Mouse (Mus musculus): ENCODE measurements around the gene Mymx. TPM values are rescaled to one million over a fixed set of nuclear protein-coding genes. Genes with fewer than 3 reads are reported as not detected.
A peak's percentile ranks its signal among the peaks of the same experiment; 100 is the strongest.
"Not testable (repeated sequence)": the region's sequence is repeated elsewhere in the genome, so short reads cannot be mapped to it uniquely, and the experiment has no call there.

Gene Mymx
- polyA plus RNA-seq, 1 experiment from 2014 or later, result 0.49 TPM

DNA sequence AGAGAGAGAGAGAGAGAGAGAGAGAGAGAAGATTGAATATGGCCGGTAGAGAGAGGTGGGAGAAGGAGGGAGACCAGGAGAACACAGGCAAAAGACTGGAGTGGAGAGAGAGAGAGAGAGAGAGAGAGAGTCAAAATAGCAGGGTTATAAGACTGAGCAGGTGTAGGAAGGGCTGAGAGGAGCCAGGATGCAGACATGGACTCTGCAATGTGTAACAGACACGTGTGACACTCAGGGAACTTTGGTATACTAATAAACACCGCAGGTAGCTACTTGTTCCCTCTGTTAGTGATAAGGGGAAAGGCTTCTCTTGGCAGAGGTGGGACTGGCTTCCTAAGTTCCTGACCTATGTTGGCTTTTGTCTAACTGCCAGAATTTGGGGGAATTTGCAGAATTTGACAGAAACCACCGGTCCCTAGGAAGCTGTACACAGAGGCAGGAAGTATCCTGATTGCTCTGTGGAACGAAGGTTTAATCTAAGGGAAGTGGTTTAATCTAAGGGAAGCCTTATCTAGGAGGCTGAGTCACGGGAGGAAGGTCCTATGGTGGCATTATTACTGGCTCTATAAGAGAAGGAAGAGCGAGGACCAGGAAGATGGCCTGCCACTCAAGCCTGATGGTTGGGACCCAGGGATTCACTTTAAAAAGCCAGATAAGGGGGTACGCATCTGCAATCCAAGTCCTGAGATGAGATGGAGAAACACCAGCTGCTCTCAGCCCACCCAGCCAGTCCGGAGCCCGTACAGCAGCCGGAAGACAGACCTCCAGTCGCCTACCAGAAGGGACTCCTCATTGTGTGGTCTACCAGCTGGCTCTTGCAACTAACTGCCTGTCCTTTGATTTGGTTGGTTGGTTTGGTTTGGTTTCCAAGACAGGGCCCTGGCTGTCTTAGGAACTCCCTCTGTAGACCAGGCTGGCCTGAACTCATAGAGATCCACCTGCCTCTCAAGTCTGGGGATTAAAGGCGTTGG lies 27.3 kb upstream of the Mymx start:
- 47% methylated on average over 13 of the region's 13 CpGs for WGBS
- Histone ChIP-seq H3K27me3 (ENCODE audit: control insufficient read depth, insufficient read depth, low read length) (no peaks in the 10 kb centered on the region), H3K9ac (ENCODE audit: low read length) (no peak overlapping the region; the same call in 1 of the 2 replicates), H3K4me1 (ENCODE audit: control insufficient read depth, insufficient read depth, low read length) (peaks cover 16% of the 10 kb centered on the region), H3K9me3 (replicated peaks; ENCODE audit: control insufficient read depth, low read length) (no peaks in the 10 kb centered on the region), H3K36me3 (ENCODE audit: control insufficient read depth, insufficient read depth) (no peaks in the 10 kb centered on the region), H3K4me2 (ENCODE audit: low read depth, low read length) (peak overlapping the region; percentile 82), H3K4me3 (ENCODE audit: low read length) (no peak overlapping the region; the same call in 1 of the 2 replicates), H3K27ac (ENCODE audit: low read length) (peak overlapping the region; percentile 71)
- peak; percentile 7; the same call in 1 of the 2 replicates for ATAC-seq (replicated peaks; ENCODE audit: extremely low read depth, insufficient read depth, low FRiP score)

DNA sequence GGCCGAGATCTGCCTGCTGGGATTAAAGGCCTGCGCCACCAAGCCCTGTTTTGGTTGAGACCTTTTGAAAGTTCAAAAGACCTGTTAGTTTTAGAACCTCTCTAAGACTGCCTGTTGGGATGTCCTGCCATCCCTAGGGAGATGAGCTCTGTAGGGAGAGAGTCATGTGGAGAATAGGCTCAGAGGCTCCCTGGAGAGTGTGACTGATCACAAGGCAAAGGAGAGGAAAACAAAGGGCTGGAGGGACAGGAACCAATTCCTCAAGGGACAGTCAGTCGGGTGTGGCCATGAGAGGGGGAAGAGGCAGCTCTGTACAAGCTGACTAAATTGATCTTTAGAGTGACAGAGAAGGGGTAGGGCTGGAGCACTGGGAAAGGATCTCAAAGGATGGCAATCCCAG lies 26.3 kb upstream of the Mymx start:
- H3K27ac ChIP-seq (ENCODE audit: low read length), result no peak overlapping the region
- ATAC-seq (replicated peaks; ENCODE audit: extremely low read depth, insufficient read depth, low FRiP score), result no peak
- H3K4me3 ChIP-seq (ENCODE audit: low read length), result no peak overlapping the region
- H3K4me2 ChIP-seq (ENCODE audit: low read depth, low read length), result no peak overlapping the region
- H3K27me3 ChIP-seq (ENCODE audit: control insufficient read depth, insufficient read depth, low read length), result no peaks in the 10 kb centered on the region
- H3K9ac ChIP-seq (ENCODE audit: low read length), result no peak overlapping the region
- 37% methylated on average over 3 of the region's 3 CpGs for WGBS
- no peaks in the 10 kb centered on the region for H3K9me3 ChIP-seq (replicated peaks; ENCODE audit: control insufficient read depth, low read length)
- H3K36me3 ChIP-seq (ENCODE audit: control insufficient read depth, insufficient read depth), result no peaks in the 10 kb centered on the region
- peaks cover 16% of the 10 kb centered on the region for H3K4me1 ChIP-seq (ENCODE audit: control insufficient read depth, insufficient read depth, low read length)

DNA sequence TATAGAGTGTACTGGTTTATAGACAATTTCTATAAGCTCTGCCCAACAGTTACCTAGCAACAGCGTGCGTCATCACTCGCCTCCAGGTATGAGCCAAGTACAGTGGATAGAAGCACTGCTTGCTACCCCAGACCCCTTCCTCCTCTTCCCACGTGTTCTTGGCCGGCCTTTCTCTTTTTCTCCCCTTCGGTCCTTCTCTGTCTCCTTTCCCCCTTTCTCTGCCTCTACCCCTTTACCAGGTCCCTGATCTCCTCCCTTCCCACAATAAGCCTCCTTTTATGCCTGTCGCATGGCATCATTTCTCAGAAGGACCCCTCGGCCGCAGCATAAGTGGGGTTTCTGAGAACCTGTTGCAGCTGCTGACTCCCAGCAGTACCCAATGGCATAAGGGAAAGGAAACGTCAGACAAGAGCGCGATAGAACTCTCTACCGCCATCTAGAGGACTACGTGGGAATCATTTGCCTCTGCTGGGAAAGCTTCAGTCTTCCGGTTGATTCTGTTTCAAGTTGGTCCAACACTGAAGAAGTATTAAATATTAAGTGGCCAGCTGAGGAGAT lies 24.8 kb upstream of the Mymx start:
- Histone ChIP-seq H3K4me1 (ENCODE audit: control insufficient read depth, insufficient read depth, low read length) (peaks cover 16% of the 10 kb centered on the region), H3K27ac (ENCODE audit: low read length) (no peak overlapping the region), H3K4me3 (ENCODE audit: low read length) (0 out of 2 replicates have a peak overlapping the region, but pooled peaks have one; percentile 13), H3K9ac (ENCODE audit: low read length) (peak overlapping the region; percentile 35), H3K36me3 (ENCODE audit: control insufficient read depth, insufficient read depth) (no peaks in the 10 kb centered on the region), H3K27me3 (ENCODE audit: control insufficient read depth, insufficient read depth, low read length) (no peaks in the 10 kb centered on the region), H3K9me3 (replicated peaks; ENCODE audit: control insufficient read depth, low read length) (no peaks in the 10 kb centered on the region), H3K4me2 (ENCODE audit: low read depth, low read length) (peak overlapping the region; percentile 57)
- peak; percentile 39; the same call in 1 of the 2 replicates for ATAC-seq (replicated peaks; ENCODE audit: extremely low read depth, insufficient read depth, low FRiP score)
- WGBS, result 23% methylated on average over 15 of the region's 15 CpGs

DNA sequence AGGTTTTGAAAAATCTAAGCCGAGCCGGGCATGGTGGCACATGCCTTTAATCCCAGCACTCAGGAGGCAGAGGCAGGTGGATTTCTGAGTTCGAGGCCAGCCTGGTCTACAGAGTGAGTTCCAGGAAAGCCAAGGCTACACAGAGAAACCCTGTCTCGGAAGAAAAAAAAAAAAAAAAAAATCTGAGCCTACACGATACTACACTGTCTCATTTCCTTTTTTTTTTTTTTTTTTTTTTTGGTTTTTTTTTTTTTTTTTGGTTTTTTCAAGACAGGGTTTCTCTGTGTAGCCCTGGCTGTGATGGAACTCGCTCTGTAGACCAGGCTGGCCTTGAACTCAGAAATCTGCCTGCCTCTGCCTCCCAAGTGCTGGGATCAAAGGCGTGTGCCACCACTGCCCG lies 21.5 kb upstream of the Mymx start:
- WGBS, result 83% methylated on average over 8 of the region's 8 CpGs
- not testable (repeated sequence) for H3K4me3 ChIP-seq (ENCODE audit: low read length); H3K36me3 ChIP-seq (ENCODE audit: control insufficient read depth, insufficient read depth); H3K27me3 ChIP-seq (ENCODE audit: control insufficient read depth, insufficient read depth, low read length); H3K4me2 ChIP-seq (ENCODE audit: low read depth, low read length); H3K27ac ChIP-seq (ENCODE audit: low read length); H3K9ac ChIP-seq (ENCODE audit: low read length); H3K9me3 ChIP-seq (replicated peaks; ENCODE audit: control insufficient read depth, low read length); ATAC-seq (replicated peaks; ENCODE audit: extremely low read depth, insufficient read depth, low FRiP score)
- peaks cover 13% of the 10 kb centered on the region for H3K4me1 ChIP-seq (ENCODE audit: control insufficient read depth, insufficient read depth, low read length)

DNA sequence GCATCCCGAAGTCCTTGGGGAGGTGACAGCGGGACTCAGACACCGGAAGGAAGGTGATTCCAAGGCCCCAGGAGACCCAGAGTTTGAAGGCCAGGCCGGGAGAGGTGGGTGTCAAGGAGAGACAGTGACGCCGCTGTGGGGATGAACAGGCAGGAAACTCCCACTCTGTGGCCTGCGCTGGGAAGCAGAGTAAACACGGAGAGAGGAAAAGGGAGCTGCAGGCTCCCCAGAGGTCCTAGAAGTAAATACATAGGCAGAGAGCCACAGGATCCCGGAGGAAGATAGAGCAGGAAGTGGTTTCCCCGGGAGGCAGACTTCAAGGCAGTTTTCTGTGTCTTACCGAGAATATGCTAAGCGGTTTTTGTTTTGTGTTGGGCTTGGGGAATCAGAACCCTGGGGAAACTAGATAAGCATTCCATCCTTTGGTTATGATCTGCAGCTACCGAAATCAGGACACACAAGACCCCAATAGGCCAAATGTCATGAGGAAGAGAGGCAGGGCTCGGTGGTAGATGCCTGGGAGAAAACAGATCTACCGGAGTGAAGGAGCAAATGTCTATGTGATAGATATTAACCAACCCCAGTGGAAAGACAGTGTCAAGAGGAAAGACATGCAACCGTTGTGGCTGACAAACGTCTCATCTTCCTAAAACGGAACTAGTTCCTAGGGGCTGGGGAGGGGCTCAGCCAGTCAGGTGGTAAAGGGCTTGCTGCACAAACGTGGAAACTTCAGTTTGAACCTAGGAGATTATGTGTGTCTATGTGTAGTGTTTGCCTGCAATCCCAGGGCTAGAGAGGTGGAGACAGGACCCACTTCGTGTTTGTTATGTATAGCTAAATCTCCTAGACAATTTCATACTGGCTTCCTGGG lies 17.7 kb upstream of the Mymx start:
- Histone ChIP-seq H3K36me3 (ENCODE audit: control insufficient read depth, insufficient read depth) (no peaks in the 10 kb centered on the region), H3K27ac (ENCODE audit: low read length) (peak overlapping the region; percentile 87), H3K4me2 (ENCODE audit: low read depth, low read length) (peak overlapping the region; percentile 57), H3K9ac (ENCODE audit: low read length) (peak overlapping the region; percentile 59), H3K4me3 (ENCODE audit: low read length) (peak overlapping the region; percentile 32), H3K9me3 (replicated peaks; ENCODE audit: control insufficient read depth, low read length) (no peaks in the 10 kb centered on the region), H3K27me3 (ENCODE audit: control insufficient read depth, insufficient read depth, low read length) (no peaks in the 10 kb centered on the region), H3K4me1 (ENCODE audit: control insufficient read depth, insufficient read depth, low read length) (peaks cover 10% of the 10 kb centered on the region; the same call in 1 of the 2 replicates)
- 17% methylated on average over 20 of the region's 20 CpGs for WGBS
- ATAC-seq (replicated peaks; ENCODE audit: extremely low read depth, insufficient read depth, low FRiP score), result peak; percentile 67

DNA sequence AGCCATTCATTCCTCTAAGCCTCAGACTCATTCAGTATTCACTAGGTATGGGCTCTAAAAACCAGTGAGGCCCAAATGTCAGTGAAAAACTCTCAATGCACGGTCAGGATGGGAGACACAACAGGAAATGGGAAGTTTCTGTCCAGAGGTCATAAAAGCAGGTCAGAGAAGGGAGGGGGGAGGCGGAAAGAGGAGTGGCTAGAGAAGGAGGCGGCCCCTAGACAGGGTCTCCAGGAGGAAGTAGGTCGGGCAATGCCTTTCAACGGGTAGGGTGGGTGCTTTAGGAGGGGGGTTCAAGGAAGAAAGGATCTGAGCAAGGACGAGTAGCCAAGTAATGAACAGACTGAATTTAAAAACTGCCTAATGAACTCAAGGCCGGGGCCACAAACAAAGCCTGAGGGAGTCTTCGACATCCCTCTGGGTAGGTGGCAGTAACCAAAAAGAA lies 17.1 kb upstream of the Mymx start:
- H3K4me2 ChIP-seq (ENCODE audit: low read depth, low read length), result peak overlapping the region; percentile 57
- H3K27me3 ChIP-seq (ENCODE audit: control insufficient read depth, insufficient read depth, low read length), result no peaks in the 10 kb centered on the region
- H3K9me3 ChIP-seq (replicated peaks; ENCODE audit: control insufficient read depth, low read length), result no peaks in the 10 kb centered on the region
- H3K9ac ChIP-seq (ENCODE audit: low read length), result peak overlapping the region; percentile 59
- H3K27ac ChIP-seq (ENCODE audit: low read length), result peak overlapping the region; percentile 87
- H3K36me3 ChIP-seq (ENCODE audit: control insufficient read depth, insufficient read depth), result no peaks in the 10 kb centered on the region
- WGBS, result 20% methylated on average over 8 of the region's 8 CpGs
- peak; percentile 81 for ATAC-seq (replicated peaks; ENCODE audit: extremely low read depth, insufficient read depth, low FRiP score)
- peaks cover 10% of the 10 kb centered on the region; the same call in 1 of the 2 replicates for H3K4me1 ChIP-seq (ENCODE audit: control insufficient read depth, insufficient read depth, low read length)
- peak overlapping the region; percentile 32 for H3K4me3 ChIP-seq (ENCODE audit: low read length)

DNA sequence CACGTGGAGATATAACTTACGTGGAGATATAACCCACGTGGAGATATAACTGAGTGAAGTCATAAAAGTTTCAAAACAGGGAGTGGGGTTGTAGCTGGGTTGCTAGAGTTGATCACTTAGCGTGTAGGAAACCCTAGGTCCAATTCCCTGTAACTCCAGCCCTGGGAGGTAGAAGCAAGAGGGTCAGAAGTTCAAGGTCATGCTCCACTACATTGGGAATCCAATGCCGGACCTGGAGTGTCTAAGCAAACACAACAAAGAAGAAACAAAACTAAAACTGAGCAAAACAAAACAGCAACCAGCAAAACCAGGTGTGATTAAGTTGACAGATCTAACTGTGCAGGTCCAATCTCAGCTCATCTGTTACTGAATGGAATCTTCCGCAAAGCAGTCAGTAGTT lies 15.8 kb upstream of the Mymx start:
- 86% methylated on average over 6 of the region's 6 CpGs for WGBS
- Histone ChIP-seq H3K4me3 (ENCODE audit: low read length) (no peak overlapping the region), H3K9ac (ENCODE audit: low read length) (no peak overlapping the region), H3K36me3 (ENCODE audit: control insufficient read depth, insufficient read depth) (no peaks in the 10 kb centered on the region), H3K4me1 (ENCODE audit: control insufficient read depth, insufficient read depth, low read length) (peaks cover 10% of the 10 kb centered on the region; the same call in 1 of the 2 replicates), H3K27ac (ENCODE audit: low read length) (no peak overlapping the region), H3K27me3 (ENCODE audit: control insufficient read depth, insufficient read depth, low read length) (no peaks in the 10 kb centered on the region), H3K9me3 (replicated peaks; ENCODE audit: control insufficient read depth, low read length) (no peaks in the 10 kb centered on the region), H3K4me2 (ENCODE audit: low read depth, low read length) (no peak overlapping the region)
- ATAC-seq (replicated peaks; ENCODE audit: extremely low read depth, insufficient read depth, low FRiP score), result no peak

DNA sequence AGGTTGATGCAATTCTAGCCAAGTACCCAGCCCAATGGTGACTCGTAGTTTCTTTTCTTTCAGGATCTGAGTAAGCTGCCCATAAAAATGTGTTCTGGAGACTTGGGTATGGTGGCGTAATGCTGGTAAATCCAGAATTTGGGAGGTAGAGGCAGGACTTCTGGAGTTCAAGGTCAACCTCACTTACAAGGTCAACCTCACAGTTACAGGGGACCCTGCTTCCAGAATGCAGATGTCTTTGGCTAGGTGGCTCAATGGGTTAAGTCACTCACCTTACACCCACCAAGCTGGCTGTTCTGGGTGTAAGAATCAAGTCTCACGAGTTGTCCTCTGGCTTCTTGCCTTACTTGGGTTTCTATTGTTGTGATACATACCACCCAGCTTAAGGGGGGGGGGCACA lies 14.8 kb upstream of the Mymx start:
- no peaks in the 10 kb centered on the region for H3K27me3 ChIP-seq (ENCODE audit: control insufficient read depth, insufficient read depth, low read length)
- no peak overlapping the region for H3K4me2 ChIP-seq (ENCODE audit: low read depth, low read length)
- no peaks in the 10 kb centered on the region for H3K9me3 ChIP-seq (replicated peaks; ENCODE audit: control insufficient read depth, low read length)
- no peak for ATAC-seq (replicated peaks; ENCODE audit: extremely low read depth, insufficient read depth, low FRiP score)
- no peak overlapping the region for H3K27ac ChIP-seq (ENCODE audit: low read length)
- no peaks in the 10 kb centered on the region for H3K36me3 ChIP-seq (ENCODE audit: control insufficient read depth, insufficient read depth)
- WGBS, result 75% methylated on average over 3 of the region's 3 CpGs
- H3K4me1 ChIP-seq (ENCODE audit: control insufficient read depth, insufficient read depth, low read length), result peaks cover 10% of the 10 kb centered on the region; the same call in 1 of the 2 replicates
- H3K4me3 ChIP-seq (ENCODE audit: low read length), result no peak overlapping the region
- no peak overlapping the region for H3K9ac ChIP-seq (ENCODE audit: low read length)

All from heart, embryonic 16.5 days (tissue).